Mouse (Mus musculus): Measurements from ENCODE around the gene Myh13.

DNA sequence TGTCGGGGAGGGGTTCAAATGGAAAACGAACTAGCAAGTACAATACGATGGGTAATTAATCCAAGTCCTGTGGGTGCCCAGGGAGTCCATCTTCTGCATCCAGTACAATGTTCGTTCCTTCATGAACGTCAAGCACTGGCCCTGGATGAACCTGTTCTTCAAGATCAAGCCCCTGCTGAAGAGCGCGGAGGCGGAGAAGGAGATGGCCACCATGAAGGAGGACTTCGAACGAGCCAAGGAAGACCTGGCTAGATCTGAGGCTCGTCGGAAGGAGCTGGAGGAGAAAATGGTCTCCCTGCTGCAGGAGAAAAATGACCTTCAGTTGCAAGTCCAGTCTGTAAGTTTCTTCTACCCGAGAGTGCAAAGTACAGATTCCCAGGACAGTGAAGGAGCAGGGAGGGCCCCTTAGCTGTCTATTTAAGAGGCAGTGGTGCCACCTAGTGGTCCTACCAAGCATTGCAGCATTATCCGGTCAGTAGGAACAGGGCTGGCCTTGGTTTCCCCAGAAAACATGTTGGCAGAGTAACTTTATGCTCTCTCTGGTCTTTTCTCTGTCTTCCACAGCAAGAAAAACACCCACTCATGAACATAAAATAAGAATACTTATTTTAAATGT, 28.8 kb downstream of the Myh13 start:
- TF ChIP-seq CTCF (conservative IDR thresholded peaks at IDR 0.05; ENCODE audit: insufficient read depth, insufficient read length, low read depth, low read length) (peak; percentile 90), POLR2A (IDR thresholded peaks at IDR 0.05; ENCODE audit: low read depth, low read length) (no peak)

Data from kidney, adult 2 months (tissue).